ENCODE assay signal across 7 mouse cellular contexts in genomic region chr2:68860391-68860790, GRCm38 (mm10). TPM values are rescaled to one million over a fixed set of nuclear protein-coding genes. Genes with fewer than 3 reads are reported as not detected.
DNase-seq lines count a peak whose midpoint lies in the region; ATAC-seq and TF ChIP-seq lines count a peak whose summit lies in the region.

No protein-coding gene starts in this region.

- no peak overlapping the region for H3K4me3 ChIP-seq in neural tube, embryonic 11.5 days (ENCODE audit: low read depth, low read length)
- H3K4me3 ChIP-seq in hindbrain, embryonic 11.5 days (ENCODE audit: low read depth, low read length) = no peak overlapping the region
- H3K4me3 ChIP-seq in macrophage (ENCODE audit: inconsistent target) = peak overlapping the region; percentile 32
- no peak overlapping the region for H3K4me3 ChIP-seq in cerebellum, adult 2 months (replicated peaks; ENCODE audit: insufficient read depth, low read depth, low read length)

- peak overlapping the region; percentile 87; the same call in 1 of the 2 replicates for H3K4me2 ChIP-seq in neural tube, embryonic 11.5 days (ENCODE audit: low read depth)
- H3K4me2 ChIP-seq in hindbrain, embryonic 11.5 days (replicated peaks; ENCODE audit: low read depth, low read length) = peak overlapping the region; percentile 84; the same call in 1 of the 2 replicates

- DNase-seq in neural tube, embryonic 11.5 days (ENCODE audit: low spot score) = no peak
- no peak for DNase-seq in neural tube, embryonic 10.5 days (ENCODE audit: extremely low spot score, low spot score)
- DNase-seq in hindbrain, embryonic 11.5 days (ENCODE audit: low spot score) = no peak
- no peak for DNase-seq in right cerebral cortex, postnatal 36 days (ENCODE audit: low spot score in 2 of 2)
- no peak for DNase-seq in natural killer cell, adult 2 months (ENCODE audit: low spot score in 2 of 2)
- no peak for DNase-seq in cerebellum, adult 2 months

- H3K27ac ChIP-seq in neural tube, embryonic 11.5 days (ENCODE audit: low read depth, low read length) = no peak overlapping the region
- H3K27ac ChIP-seq in hindbrain, embryonic 11.5 days (ENCODE audit: low read depth, low read length) = no peak overlapping the region
- peak overlapping the region; percentile 66 for H3K27ac ChIP-seq in macrophage
- no peak overlapping the region for H3K27ac ChIP-seq in cerebellum, adult 2 months (ENCODE audit: insufficient read depth, low read length)

- H3K79me2 ChIP-seq in macrophage (ENCODE audit: inconsistent target) = peaks cover 40% of the 10 kb centered on the region

- no peaks in the 10 kb centered on the region for H3K9me3 ChIP-seq in neural tube, embryonic 11.5 days (ENCODE audit: control insufficient read depth, low read length)
- no peaks in the 10 kb centered on the region for H3K9me3 ChIP-seq in hindbrain, embryonic 11.5 days (ENCODE audit: control insufficient read depth, low read length)

- TF ChIP-seq POLR2A in cerebellum, adult 2 months (IDR thresholded peaks at IDR 0.05; ENCODE audit: borderline replicate concordance, insufficient read depth, low read length) = no peak

- 0 out of 2 replicates have a peak, but pooled peaks cover 5% of the 10 kb centered on the region for H3K4me1 ChIP-seq in neural tube, embryonic 11.5 days (ENCODE audit: control insufficient read depth, insufficient read depth, low read length)
- peaks cover 3% of the 10 kb centered on the region for H3K4me1 ChIP-seq in hindbrain, embryonic 11.5 days (replicated peaks; ENCODE audit: control insufficient read depth, insufficient read depth, low read length)
- H3K4me1 ChIP-seq in cerebellum, adult 2 months (ENCODE audit: control insufficient read depth, insufficient read depth, low read length) = no peaks in the 10 kb centered on the region; the same call in 1 of the 2 replicates

- 69% methylated on average over 2 of the region's 2 CpGs for WGBS in neural tube, embryonic 11.5 days
- 57% methylated on average over 2 of the region's 2 CpGs for WGBS in hindbrain, embryonic 11.5 days
- 38% methylated on average over 2 of the region's 2 CpGs for WGBS in macrophage (ENCODE audit: missing documents)
- 64% methylated on average over 2 of the region's 2 CpGs for WGBS in cerebellum, adult 2 months

- ATAC-seq in neural tube, embryonic 11.5 days (ENCODE audit: insufficient read depth, low FRiP score, low TSS enrichment) = no peak
- no peak for ATAC-seq in hindbrain, embryonic 11.5 days (ENCODE audit: low FRiP score)

- no peak for TF ChIP-seq CTCF in cerebellum, adult 2 months (IDR thresholded peaks at IDR 0.05; ENCODE audit: borderline replicate concordance, insufficient read depth, low read depth, low read length)

- no peak overlapping the region for H3K9ac ChIP-seq in neural tube, embryonic 11.5 days (ENCODE audit: low read length)
- no peak overlapping the region for H3K9ac ChIP-seq in hindbrain, embryonic 11.5 days (ENCODE audit: low read depth, low read length)

- no peaks in the 10 kb centered on the region for H3K36me3 ChIP-seq in neural tube, embryonic 11.5 days (ENCODE audit: control insufficient read depth, insufficient read depth, low read length)
- no peaks in the 10 kb centered on the region for H3K36me3 ChIP-seq in hindbrain, embryonic 11.5 days (ENCODE audit: control insufficient read depth, insufficient read depth, low read length)
- H3K36me3 ChIP-seq in macrophage (ENCODE audit: inconsistent target) = no peaks in the 10 kb centered on the region

- no peaks in the 10 kb centered on the region for H3K27me3 ChIP-seq in neural tube, embryonic 11.5 days (ENCODE audit: control insufficient read depth, insufficient read depth, low read length)
- H3K27me3 ChIP-seq in hindbrain, embryonic 11.5 days (ENCODE audit: control insufficient read depth, insufficient read depth, low read length) = no peaks in the 10 kb centered on the region
- no peaks in the 10 kb centered on the region for H3K27me3 ChIP-seq in cerebellum, adult 2 months (ENCODE audit: control insufficient read depth, insufficient read depth, low read length)

RNA-seq across cellular contexts. Expression of gene Cers6, which starts 0.8 kb away (rescaled TPM):
- 59.5 and 64.9 TPM in 2 replicates for polyA plus RNA-seq in neural tube, embryonic 11.5 days (2014; fragmentation: Nextera tagmentation; extraction: Ambion mirVana)
- 62.3 and 77.0 TPM in 2 replicates for polyA plus RNA-seq in hindbrain, embryonic 11.5 days (2014; fragmentation: Nextera tagmentation; extraction: Ambion mirVana)
- total RNA-seq in macrophage (2018; cell fraction: chromatin; rRNA removed) = 1,000 to 10,000 TPM in 7 of 26 experiments, 100 to 1,000 TPM in 19; 161 to 1,623 (median 510) TPM
- total RNA-seq in macrophage (2018; cell fraction: cytosol; rRNA removed) = 100 to 1,000 TPM in 4 of 26 experiments, 10 to 100 TPM in 22; 51.6 to 134 (median 75.1) TPM
- 1,000 to 10,000 TPM in 2 of 26 experiments, 100 to 1,000 TPM in 24; 169 to 1,979 (median 530) TPM for total RNA-seq in macrophage (2018; cell fraction: nucleus; rRNA removed)
- polyA plus RNA-seq in macrophage (2018) = 26.1 to 30.0 TPM (median 26.4 TPM) in 3 replicates
- polyA plus RNA-seq in cerebellum, adult 2 months (2012; rRNA removed) = 29.8 and 31.8 TPM in 2 replicates
